In the genomic region with DNA sequence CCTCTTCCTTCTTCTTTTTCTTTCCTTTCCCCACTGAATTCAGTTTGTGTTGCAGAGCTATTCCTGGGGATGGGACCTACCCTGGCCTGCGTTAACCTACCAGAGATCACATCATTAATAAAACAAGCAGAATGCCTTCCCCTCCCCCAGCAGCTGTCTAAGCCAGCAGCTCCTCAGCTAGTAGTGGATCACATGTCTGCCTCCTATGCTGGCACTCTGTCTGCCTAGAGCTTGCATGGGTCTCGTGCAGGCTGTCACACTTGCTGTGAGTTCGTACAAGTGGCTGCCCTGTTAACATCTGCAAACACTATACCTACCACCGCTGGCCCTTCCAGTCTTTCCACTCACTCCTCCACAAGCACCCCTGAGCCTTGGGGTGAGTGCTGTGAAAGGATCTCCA, we compare ENCODE assay signal across 16 mouse cellular contexts. TPM values are rescaled to one million over a fixed set of nuclear protein-coding genes. Genes with fewer than 3 reads are reported as not detected.
DNase-seq lines count a peak whose midpoint lies in the region; ATAC-seq and TF ChIP-seq lines count a peak whose summit lies in the region.
"Had no signal": no experiment of that assay in that cellular context is flagged by ENCODE, and none has a peak within 500 bp of the region (broad histone marks: within the 10 kb centered on the region; RNA-seq: fewer than 3 reads in every experiment).

No protein-coding gene starts in this region.

- DNase-seq in forebrain, embryonic 14.5 days (ENCODE audit: low spot score) = peak; percentile 54
- no peak for DNase-seq in forebrain, postnatal 0 days
- no peak for DNase-seq in midbrain, postnatal 0 days (ENCODE audit: low spot score)
- DNase-seq in spleen, postnatal 10 days (ENCODE audit: low spot score in 2 of 2) = no peak
- DNase-seq: adrenal gland, postnatal 36 days; B cell, adult 2 months; cerebellum, adult 11 months; gastrocnemius, postnatal 36 days; right cerebral cortex, postnatal 14 days had no signal

- H3K4me3 ChIP-seq in forebrain, embryonic 14.5 days (ENCODE audit: low read depth, low read length) = no peak overlapping the region
- no peak overlapping the region for H3K4me3 ChIP-seq in forebrain, postnatal 0 days (ENCODE audit: low read depth, low read length)
- no peak overlapping the region for H3K4me3 ChIP-seq in hindbrain, embryonic 12.5 days
- H3K4me3 ChIP-seq in hindbrain, embryonic 16.5 days (ENCODE audit: low read length) = no peak overlapping the region
- H3K4me3 ChIP-seq in midbrain, embryonic 12.5 days = no peak overlapping the region
- no peak overlapping the region for H3K4me3 ChIP-seq in midbrain, postnatal 0 days (ENCODE audit: low read depth, low read length)
- no peak overlapping the region for H3K4me3 ChIP-seq in forebrain, embryonic 16.5 days (replicated peaks; ENCODE audit: low read length)
- H3K4me3 ChIP-seq: left cerebral cortex, adult 2 months; lung, embryonic 15.5 days had no signal

- no peak overlapping the region for H3K4me2 ChIP-seq in forebrain, embryonic 14.5 days (ENCODE audit: low read length)
- H3K4me2 ChIP-seq in forebrain, postnatal 0 days (ENCODE audit: low read depth) = no peak overlapping the region
- H3K4me2 ChIP-seq in hindbrain, embryonic 12.5 days (replicated peaks) = no peak overlapping the region
- no peak overlapping the region for H3K4me2 ChIP-seq in hindbrain, embryonic 16.5 days (ENCODE audit: low read length)
- H3K4me2 ChIP-seq in midbrain, embryonic 12.5 days (replicated peaks) = no peak overlapping the region
- no peak overlapping the region for H3K4me2 ChIP-seq in midbrain, postnatal 0 days (ENCODE audit: low read depth, low read length, poor library complexity, severe bottlenecking)
- no peak overlapping the region for H3K4me2 ChIP-seq in forebrain, embryonic 16.5 days (ENCODE audit: low read length)
- H3K4me2 ChIP-seq: lung, embryonic 15.5 days had no signal

- no peak; the same call in 1 of the 2 replicates for ATAC-seq in forebrain, embryonic 14.5 days
- ATAC-seq in forebrain, postnatal 0 days = no peak
- ATAC-seq in hindbrain, embryonic 12.5 days (ENCODE audit: low FRiP score) = peak; percentile 46; the same call in 1 of the 2 replicates
- no peak for ATAC-seq in hindbrain, embryonic 16.5 days
- ATAC-seq in midbrain, embryonic 12.5 days (ENCODE audit: low FRiP score, low read depth) = peak; percentile 49
- no peak for ATAC-seq in midbrain, postnatal 0 days (ENCODE audit: low FRiP score)
- ATAC-seq in forebrain, embryonic 16.5 days = peak; percentile 83
- ATAC-seq: inflammation-experienced regulatory T-cells, adult 6 months had no signal

- WGBS in forebrain, embryonic 14.5 days = 55% methylated on average over 4 of the region's 4 CpGs
- 55% methylated on average over 4 of the region's 4 CpGs for WGBS in forebrain, postnatal 0 days
- WGBS in hindbrain, embryonic 12.5 days = 49% methylated on average over 4 of the region's 4 CpGs
- 50% methylated on average over 4 of the region's 4 CpGs for WGBS in hindbrain, embryonic 16.5 days
- WGBS in midbrain, embryonic 12.5 days = 73% methylated on average over 4 of the region's 4 CpGs
- WGBS in midbrain, postnatal 0 days = 58% methylated on average over 4 of the region's 4 CpGs
- WGBS in forebrain, embryonic 16.5 days = 53% methylated on average over 4 of the region's 4 CpGs

- H3K36me3 ChIP-seq in forebrain, embryonic 14.5 days (ENCODE audit: control insufficient read depth, insufficient read depth, low read length) = no peaks in the 10 kb centered on the region
- H3K36me3 ChIP-seq in forebrain, postnatal 0 days (ENCODE audit: insufficient read depth) = peaks cover 14% of the 10 kb centered on the region; the same call in 1 of the 2 replicates
- H3K36me3 ChIP-seq in hindbrain, embryonic 12.5 days = no peaks in the 10 kb centered on the region
- peaks cover 4% of the 10 kb centered on the region for H3K36me3 ChIP-seq in hindbrain, embryonic 16.5 days (ENCODE audit: control insufficient read depth, insufficient read depth, low read length)
- no peaks in the 10 kb centered on the region; the same call in 1 of the 2 replicates for H3K36me3 ChIP-seq in midbrain, embryonic 12.5 days
- 0 out of 2 replicates have a peak, but pooled peaks cover 2% of the 10 kb centered on the region for H3K36me3 ChIP-seq in midbrain, postnatal 0 days (ENCODE audit: insufficient read depth, low read length)
- H3K36me3 ChIP-seq in forebrain, embryonic 16.5 days (ENCODE audit: control insufficient read depth, insufficient read depth) = no peaks in the 10 kb centered on the region
- H3K36me3 ChIP-seq: lung, embryonic 15.5 days had no signal

- no peaks in the 10 kb centered on the region for H3K4me1 ChIP-seq in forebrain, embryonic 14.5 days (ENCODE audit: control insufficient read depth, insufficient read depth, low read length)
- H3K4me1 ChIP-seq in forebrain, postnatal 0 days (ENCODE audit: insufficient read depth) = no peaks in the 10 kb centered on the region
- peaks cover 6% of the 10 kb centered on the region; the same call in 1 of the 2 replicates for H3K4me1 ChIP-seq in hindbrain, embryonic 12.5 days
- H3K4me1 ChIP-seq in hindbrain, embryonic 16.5 days (ENCODE audit: control insufficient read depth, insufficient read depth, low read depth, low read length) = no peaks in the 10 kb centered on the region
- H3K4me1 ChIP-seq in midbrain, embryonic 12.5 days = peaks cover 5% of the 10 kb centered on the region; the same call in 1 of the 2 replicates
- H3K4me1 ChIP-seq in midbrain, postnatal 0 days (ENCODE audit: insufficient read depth, low read length) = no peaks in the 10 kb centered on the region
- H3K4me1 ChIP-seq in forebrain, embryonic 16.5 days (replicated peaks; ENCODE audit: control insufficient read depth, insufficient read depth, low read length) = 0 out of 2 replicates have a peak, but pooled peaks cover 3% of the 10 kb centered on the region

- H3K27me3 ChIP-seq in forebrain, embryonic 14.5 days (replicated peaks; ENCODE audit: control insufficient read depth, insufficient read depth, low read length) = no peaks in the 10 kb centered on the region
- no peaks in the 10 kb centered on the region for H3K27me3 ChIP-seq in forebrain, postnatal 0 days (ENCODE audit: insufficient read depth, low read length)
- no peaks in the 10 kb centered on the region for H3K27me3 ChIP-seq in hindbrain, embryonic 12.5 days
- H3K27me3 ChIP-seq in hindbrain, embryonic 16.5 days (replicated peaks; ENCODE audit: control insufficient read depth, insufficient read depth, low read length) = no peaks in the 10 kb centered on the region
- H3K27me3 ChIP-seq in midbrain, embryonic 12.5 days = no peaks in the 10 kb centered on the region
- H3K27me3 ChIP-seq in midbrain, postnatal 0 days (ENCODE audit: insufficient read depth, low read length) = no peaks in the 10 kb centered on the region
- no peaks in the 10 kb centered on the region for H3K27me3 ChIP-seq in forebrain, embryonic 16.5 days (replicated peaks; ENCODE audit: control insufficient read depth, insufficient read depth, low read length)
- H3K27me3 ChIP-seq: lung, embryonic 15.5 days had no signal

- H3K9ac ChIP-seq in forebrain, embryonic 14.5 days (ENCODE audit: low read length) = no peak overlapping the region
- no peak overlapping the region for H3K9ac ChIP-seq in forebrain, postnatal 0 days
- no peak overlapping the region for H3K9ac ChIP-seq in hindbrain, embryonic 12.5 days
- H3K9ac ChIP-seq in hindbrain, embryonic 16.5 days (ENCODE audit: low read depth, low read length) = no peak overlapping the region
- no peak overlapping the region for H3K9ac ChIP-seq in midbrain, embryonic 12.5 days (replicated peaks)
- no peak overlapping the region for H3K9ac ChIP-seq in midbrain, postnatal 0 days (replicated peaks; ENCODE audit: low read length, poor library complexity, severe bottlenecking)
- no peak overlapping the region for H3K9ac ChIP-seq in forebrain, embryonic 16.5 days (replicated peaks; ENCODE audit: low read depth, low read length)
- H3K9ac ChIP-seq: lung, embryonic 15.5 days had no signal

- no peak for TF ChIP-seq CTCF in forebrain, postnatal 0 days (IDR thresholded peaks at IDR 0.05; ENCODE audit: low read depth)
- TF ChIP-seq CTCF in midbrain, postnatal 0 days (IDR thresholded peaks at IDR 0.05) = no peak

- no peaks in the 10 kb centered on the region for H3K9me3 ChIP-seq in forebrain, embryonic 14.5 days (replicated peaks; ENCODE audit: control insufficient read depth, low read length)
- no peaks in the 10 kb centered on the region for H3K9me3 ChIP-seq in forebrain, postnatal 0 days (ENCODE audit: low read length)
- no peaks in the 10 kb centered on the region for H3K9me3 ChIP-seq in hindbrain, embryonic 12.5 days (replicated peaks)
- no peaks in the 10 kb centered on the region for H3K9me3 ChIP-seq in hindbrain, embryonic 16.5 days (ENCODE audit: control insufficient read depth, low read length)
- no peaks in the 10 kb centered on the region for H3K9me3 ChIP-seq in midbrain, embryonic 12.5 days
- H3K9me3 ChIP-seq in midbrain, postnatal 0 days (ENCODE audit: low read length) = no peaks in the 10 kb centered on the region
- H3K9me3 ChIP-seq in forebrain, embryonic 16.5 days (ENCODE audit: control insufficient read depth, low read length) = no peaks in the 10 kb centered on the region
- H3K9me3 ChIP-seq: lung, embryonic 15.5 days had no signal

- no peak overlapping the region for H3K27ac ChIP-seq in forebrain, embryonic 14.5 days (ENCODE audit: low read depth, low read length)
- H3K27ac ChIP-seq in forebrain, postnatal 0 days (ENCODE audit: low read depth, low read length) = no peak overlapping the region
- H3K27ac ChIP-seq in hindbrain, embryonic 12.5 days = no peak overlapping the region
- H3K27ac ChIP-seq in hindbrain, embryonic 16.5 days (ENCODE audit: low read depth, low read length) = no peak overlapping the region
- H3K27ac ChIP-seq in midbrain, embryonic 12.5 days (replicated peaks) = no peak overlapping the region
- no peak overlapping the region for H3K27ac ChIP-seq in midbrain, postnatal 0 days (ENCODE audit: low read depth, low read length)
- no peak overlapping the region for H3K27ac ChIP-seq in forebrain, embryonic 16.5 days (ENCODE audit: low read length)
- H3K27ac ChIP-seq: left cerebral cortex, adult 2 months; lung, embryonic 15.5 days had no signal

RNA-seq across cellular contexts. Expression of a gene that starts 29.4 kb away (rescaled TPM):
- 23.2 and 29.9 TPM in 2 replicates for polyA plus RNA-seq in forebrain, embryonic 14.5 days (2014; fragmentation: Nextera tagmentation; extraction: Ambion mirVana)
- 42.9 and 47.5 TPM in 2 replicates for total RNA-seq in forebrain, postnatal 0 days (2014; rRNA removed)
- polyA plus RNA-seq in forebrain, postnatal 0 days (2015; fragmentation: Nextera tagmentation; extraction: Ambion mirVana) = 30.6 and 34.3 TPM in 2 replicates
- 9.5 and 10.3 TPM in 2 replicates for polyA plus RNA-seq in hindbrain, embryonic 12.5 days (2016; fragmentation: Nextera tagmentation; extraction: Ambion mirVana)
- polyA plus RNA-seq in hindbrain, embryonic 16.5 days (2015; fragmentation: Nextera tagmentation; extraction: Ambion mirVana) = 21.7 and 22.5 TPM in 2 replicates
- 7.2 and 8.7 TPM in 2 replicates for polyA plus RNA-seq in midbrain, embryonic 12.5 days (2016; fragmentation: Nextera tagmentation; extraction: Ambion mirVana)
- total RNA-seq in midbrain, postnatal 0 days (2014; rRNA removed) = 27.2 and 29.2 TPM in 2 replicates
- polyA plus RNA-seq in midbrain, postnatal 0 days (2015; fragmentation: Nextera tagmentation; extraction: Ambion mirVana) = 25.5 and 27.5 TPM in 2 replicates
- polyA plus RNA-seq in forebrain, embryonic 16.5 days (2015; fragmentation: Nextera tagmentation; extraction: Ambion mirVana) = 28.3 and 30.1 TPM in 2 replicates

Comparison
In these comparisons a context has a peak if more than half of its experiments do, and no peak if none do; other contexts are left out.
1. ATAC-seq: peak in hindbrain, embryonic 12.5 days (single experiment), midbrain, embryonic 12.5 days (single experiment) and forebrain, embryonic 16.5 days (single experiment); none in forebrain, embryonic 14.5 days (single experiment), forebrain, postnatal 0 days (single experiment), hindbrain, embryonic 16.5 days (single experiment) and midbrain, postnatal 0 days (single experiment).